Mouse (Mus musculus) stomach, embryonic 14.5 days (tissue): ENCODE measurements around the gene Kars. TPM values are rescaled to one million over a fixed set of nuclear protein-coding genes. Genes with fewer than 3 reads are reported as not detected.

Source experiments
- ATAC-seq: fragments of 200-750 bp; cut with Nextera tagmentation; 2 replicates; pipeline ENCODE4 v1.8.0; 2017; ENCODE audit warnings: low read depth, moderate TSS enrichment; ENCODE audit not compliant: insufficient number of reproducible peaks, insufficient read depth, low FRiP score
- H3K27ac ChIP-seq: fragments of 300-500 bp; sonication (generic); 2 replicates; pipeline ENCODE4 v1.5.1; 2014; ENCODE audit warnings: mild to moderate bottlenecking, low read length, moderate library complexity, mixed read lengths
- H3K27me3 ChIP-seq: fragments of 300-500 bp; sonication (generic); 2 replicates; pipeline ENCODE4 v1.6.1; 2014; ENCODE audit warnings: low read length, control low read depth, mixed read lengths; ENCODE audit not compliant: control insufficient read depth, insufficient read depth
- H3K36me3 ChIP-seq: fragments of 300-500 bp; sonication (generic); 2 replicates; pipeline ENCODE4 v1.6.1; 2014; ENCODE audit warnings: mild to moderate bottlenecking, control low read depth, low read length, moderate library complexity, mixed read lengths; ENCODE audit not compliant: control insufficient read depth, insufficient read depth
- H3K4me1 ChIP-seq: fragments of 300-500 bp; sonication (generic); 2 replicates; pipeline ENCODE4 v1.6.1; 2014; ENCODE audit warnings: low read length, control low read depth, mixed read lengths; ENCODE audit not compliant: control insufficient read depth, insufficient read depth
- H3K4me2 ChIP-seq: fragments of 300-500 bp; sonication (generic); replicated peaks from 2 replicates; pipeline ENCODE4 v1.6.1; 2014; ENCODE audit warnings: low read depth, low read length, control low read depth
- H3K4me3 ChIP-seq: fragments of 300-500 bp; sonication (generic); 2 replicates; pipeline ENCODE4 v1.5.1; 2014; ENCODE audit warnings: low read depth, low read length, control low read depth
- H3K9ac ChIP-seq: fragments of 300-500 bp; sonication (generic); replicated peaks from 2 replicates; pipeline ENCODE4 v1.6.1; 2014; ENCODE audit warnings: low read depth, mild to moderate bottlenecking, control low read depth, low read length, moderate library complexity, mixed read lengths
- H3K9me3 ChIP-seq: fragments of 300-500 bp; sonication (generic); 2 replicates; pipeline ENCODE4 v1.6.1; 2016; ENCODE audit warnings: low read depth, low read length, control low read depth; ENCODE audit not compliant: control insufficient read depth
- WGBS: fragments of 180-500 bp; shearing (Covaris S2); extraction: QIAGEN DNeasy Blood & Tissue Kit; methylation state at CpG from one replicate; pipeline ENCODE4 v1.1.7; 2014; 5-methylcytosine and 5-hydroxymethylcytosine counted together
- polyA plus RNA-seq: library from polyadenylated mRNA; unstranded; fragments of >200 nt; fragmentation: Nextera tagmentation; extraction: Ambion mirVana; gene quantifications from 2 replicates; pipeline ENCODE4 v1.2.1, GENCODE M21; 2014

The Kars gene
- polyA plus RNA-seq, 1 experiment from 2014 or later = 212 TPM

DNA sequence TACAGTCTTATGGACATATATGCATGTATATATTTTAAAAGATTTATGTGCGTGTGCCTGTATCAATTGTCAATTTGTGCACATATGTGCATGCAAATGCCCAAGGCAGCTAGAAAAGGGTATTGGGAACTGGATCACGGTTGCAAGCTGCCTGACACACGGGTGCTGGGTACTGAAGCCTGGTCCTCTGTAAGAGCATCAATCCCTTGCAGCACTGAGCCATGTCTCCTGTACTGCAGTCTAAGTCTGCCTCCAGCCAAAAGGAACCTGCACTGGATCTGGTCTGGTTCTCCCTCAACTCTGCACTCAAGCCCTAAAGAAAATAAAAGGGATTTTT lies 18.5 kb downstream of the Kars start:
- Histone ChIP-seq H3K27ac (no peak overlapping the region), H3K4me2 (0 out of 2 replicates have a peak overlapping the region, but pooled peaks have one; percentile 66), H3K9ac (no peak overlapping the region), H3K4me3 (peak overlapping the region; percentile 84; the same call in 1 of the 2 replicates), H3K27me3 (no peaks in the 10 kb centered on the region), H3K9me3 (no peaks in the 10 kb centered on the region), H3K36me3 (peaks cover 50% of the 10 kb centered on the region), H3K4me1 (no peaks in the 10 kb centered on the region; the same call in 1 of the 2 replicates)
- no peak for ATAC-seq
- 68% methylated on average over 3 of the region's 3 CpGs for WGBS

DNA sequence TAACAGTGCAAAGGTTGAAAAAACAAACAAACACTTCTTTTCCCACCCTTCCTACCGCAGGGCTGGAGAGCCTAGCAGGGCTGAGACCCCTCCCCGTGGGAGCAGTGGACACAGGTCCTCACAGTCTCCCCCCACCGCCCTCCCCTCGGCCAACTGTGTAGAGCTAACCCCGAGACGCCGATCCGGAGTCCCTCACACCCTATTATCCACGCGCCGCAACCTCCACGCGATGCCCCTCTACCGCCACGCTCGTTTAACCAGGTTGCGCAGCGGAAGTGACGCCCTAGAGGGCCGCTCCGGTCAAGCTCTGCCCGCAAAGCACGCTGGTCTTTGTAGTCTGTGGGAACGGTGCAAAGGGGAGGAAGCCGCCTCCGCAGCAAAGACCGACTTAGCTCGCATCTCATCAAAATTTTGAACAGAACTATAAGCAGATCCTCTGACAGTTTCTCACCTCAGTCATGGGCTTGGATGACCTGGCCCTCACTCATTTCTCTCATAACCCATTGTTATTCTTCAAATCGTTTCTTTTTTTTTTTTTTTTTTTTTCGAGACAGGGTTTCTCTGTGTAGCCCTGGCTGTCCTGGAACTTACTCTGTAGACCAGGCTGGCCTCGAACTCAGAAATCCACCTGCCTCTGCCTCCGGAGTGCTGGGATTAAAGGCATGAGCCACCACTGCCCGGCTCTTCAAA lies 19.0 kb downstream of the Kars start, which contains the start of gene Adat1:
Gene Adat1, minus strand, starts transcription at position 290 of the 690 bp plus-strand sequence.
- peak within 1 kb of the TSS; percentile 63 for H3K9ac ChIP-seq
- peak within 1 kb of the TSS; percentile 66 for H3K4me2 ChIP-seq
- no peaks in the 10 kb centered on the region; the same call in 1 of the 2 replicates for H3K4me1 ChIP-seq
- ATAC-seq = peak; percentile 93
- H3K9me3 ChIP-seq = no peaks in the 10 kb centered on the region
- peaks cover 46% of the 10 kb centered on the region for H3K36me3 ChIP-seq
- no peak within 1 kb of the TSS for H3K27ac ChIP-seq
- WGBS = 4% methylated on average over 32 of the region's 33 CpGs
- H3K4me3 ChIP-seq = peak within 1 kb of the TSS; percentile 84
- H3K27me3 ChIP-seq = no peaks in the 10 kb centered on the region

DNA sequence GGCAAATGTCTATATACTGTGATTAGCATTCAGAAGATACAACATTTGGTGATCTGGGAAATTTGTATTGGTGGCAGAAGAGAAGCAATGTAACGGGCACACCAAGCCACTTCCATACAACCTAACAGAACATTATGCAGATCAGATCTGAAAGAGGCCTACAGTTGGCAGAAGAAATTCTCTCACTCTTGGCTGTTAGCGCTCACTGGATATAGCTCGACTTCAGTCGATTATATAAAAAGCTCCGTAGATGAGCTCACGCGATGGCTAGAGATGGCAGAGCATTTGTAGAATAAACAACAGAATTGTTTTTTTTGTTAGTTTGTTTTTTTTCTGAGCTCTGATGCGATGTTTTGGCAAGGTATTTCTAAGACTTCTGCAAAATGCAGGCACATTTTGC lies 19.8 kb downstream of the Kars start:
- H3K9me3 ChIP-seq = no peaks in the 10 kb centered on the region
- WGBS = 60% methylated on average over 8 of the region's 8 CpGs
- H3K4me1 ChIP-seq = no peaks in the 10 kb centered on the region; the same call in 1 of the 2 replicates
- no peak for ATAC-seq
- H3K4me2 ChIP-seq = peak overlapping the region; percentile 66
- peak overlapping the region; percentile 84 for H3K4me3 ChIP-seq
- H3K27me3 ChIP-seq = no peaks in the 10 kb centered on the region
- peak overlapping the region; percentile 63; the same call in 1 of the 2 replicates for H3K9ac ChIP-seq
- peaks cover 38% of the 10 kb centered on the region for H3K36me3 ChIP-seq
- no peak overlapping the region for H3K27ac ChIP-seq

- Histone ChIP-seq H3K27me3 (no peaks in the 10 kb centered on the region), H3K9ac (no peak overlapping the region), H3K4me3 (no peak overlapping the region), H3K9me3 (no peaks in the 10 kb centered on the region), H3K36me3 (peaks cover 31% of the 10 kb centered on the region), H3K4me1 (no peaks in the 10 kb centered on the region; the same call in 1 of the 2 replicates), H3K27ac (no peak overlapping the region), H3K4me2 (no peak overlapping the region)
- no peak for ATAC-seq
- WGBS = 23% methylated on average over 7 of the region's 7 CpGs
These were observed 21.2 kb downstream of the Kars start for GRCm38 (mm10) chr8:111989911-111990310.

DNA sequence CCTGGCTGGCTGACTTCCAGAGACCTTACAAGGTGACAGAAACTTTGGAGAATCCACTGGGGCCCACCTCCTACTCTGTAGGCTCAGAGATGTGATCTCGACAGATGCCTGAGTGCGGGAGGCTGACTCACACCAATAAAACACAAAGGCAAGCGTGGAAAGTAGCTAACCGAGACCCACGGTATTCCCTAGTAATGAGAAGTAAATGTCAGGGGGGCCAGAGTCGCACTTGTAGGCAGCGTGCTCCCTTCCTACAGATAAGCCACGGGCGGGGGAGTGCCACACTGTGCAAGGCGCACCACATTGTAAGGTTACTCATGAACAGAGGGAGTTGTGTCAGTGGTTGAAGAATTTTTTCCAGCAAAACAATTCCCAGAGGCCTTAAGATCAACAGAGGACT lies 26.6 kb downstream of the Kars start:
- 76% methylated on average over 10 of the region's 10 CpGs for WGBS
- Histone ChIP-seq H3K4me1 (no peaks in the 10 kb centered on the region), H3K4me3 (no peak overlapping the region), H3K27me3 (no peaks in the 10 kb centered on the region), H3K9me3 (no peaks in the 10 kb centered on the region), H3K4me2 (no peak overlapping the region), H3K9ac (no peak overlapping the region), H3K27ac (no peak overlapping the region), H3K36me3 (peaks cover 32% of the 10 kb centered on the region)
- no peak for ATAC-seq

DNA sequence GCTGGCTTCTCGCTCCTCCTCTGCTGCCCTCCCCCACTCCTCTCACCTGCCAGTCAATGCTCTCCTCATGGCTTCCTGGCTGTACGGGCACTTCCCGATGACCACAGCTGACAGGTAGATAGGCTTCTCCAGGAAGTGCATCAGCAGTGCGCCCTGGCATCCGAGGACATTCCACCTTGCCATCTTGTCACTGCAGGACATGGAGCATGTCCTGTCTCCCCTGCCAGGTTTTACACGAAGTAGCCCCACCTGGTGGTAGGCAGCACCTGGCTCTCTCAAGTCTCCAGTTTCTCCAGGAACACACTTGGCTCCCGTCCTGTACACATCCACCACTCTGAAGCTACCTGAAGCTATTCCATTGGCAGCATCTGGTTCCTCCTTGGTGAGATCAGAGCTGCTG lies 29.0 kb downstream of the Kars start:
- H3K36me3 ChIP-seq = peaks cover 28% of the 10 kb centered on the region; the same call in 1 of the 2 replicates
- no peak overlapping the region for H3K27ac ChIP-seq
- H3K27me3 ChIP-seq = no peaks in the 10 kb centered on the region
- no peak for ATAC-seq
- no peak overlapping the region for H3K4me2 ChIP-seq
- H3K9ac ChIP-seq = no peak overlapping the region
- no peaks in the 10 kb centered on the region for H3K9me3 ChIP-seq
- WGBS = 72% methylated on average over 7 of the region's 7 CpGs
- no peaks in the 10 kb centered on the region for H3K4me1 ChIP-seq
- H3K4me3 ChIP-seq = no peak overlapping the region

- H3K9ac ChIP-seq = no peak overlapping the region
- H3K27me3 ChIP-seq = no peaks in the 10 kb centered on the region
- H3K9me3 ChIP-seq = no peaks in the 10 kb centered on the region
- H3K4me2 ChIP-seq = no peak overlapping the region
- ATAC-seq = no peak
- H3K27ac ChIP-seq = no peak overlapping the region
- 62% methylated on average over 10 of the region's 10 CpGs for WGBS
- peaks cover 13% of the 10 kb centered on the region; the same call in 1 of the 2 replicates for H3K36me3 ChIP-seq
- no peak overlapping the region for H3K4me3 ChIP-seq
- H3K4me1 ChIP-seq = no peaks in the 10 kb centered on the region
These were observed 33.0 kb downstream of the Kars start for GRCm38 (mm10) chr8:111978147-111978546.

DNA sequence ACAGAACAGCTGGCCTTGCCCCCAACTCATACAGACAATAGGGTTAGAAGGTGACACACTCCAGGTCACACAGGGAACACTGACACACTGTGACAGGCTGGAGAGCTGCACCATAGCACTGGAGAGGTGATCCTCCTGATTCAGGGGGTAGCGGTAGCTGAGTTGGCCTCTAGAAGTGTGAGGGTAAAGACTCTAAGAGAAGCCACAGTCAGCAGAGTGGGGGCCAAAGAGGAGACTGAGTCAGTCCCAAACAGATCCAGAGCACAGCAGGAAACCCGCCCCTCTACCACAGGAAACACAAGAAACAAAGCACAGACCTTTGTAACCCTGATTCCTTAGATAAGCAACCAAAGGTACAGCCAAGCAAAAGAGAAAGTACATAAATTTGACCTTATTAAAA lies 34.8 kb downstream of the Kars start:
- 85% methylated on average over 2 of the region's 2 CpGs for WGBS
- Histone ChIP-seq H3K27me3 (no peaks in the 10 kb centered on the region), H3K27ac (no peak overlapping the region), H3K4me1 (no peaks in the 10 kb centered on the region), H3K4me3 (no peak overlapping the region), H3K9ac (no peak overlapping the region), H3K9me3 (no peaks in the 10 kb centered on the region), H3K4me2 (no peak overlapping the region), H3K36me3 (peaks cover 8% of the 10 kb centered on the region; the same call in 1 of the 2 replicates)
- no peak for ATAC-seq
